Mouse (Mus musculus): ENCODE results near the gene Mnat1. TPM values are rescaled to one million over a fixed set of nuclear protein-coding genes. Genes with fewer than 3 reads are reported as not detected.
"Not testable (repeated sequence)": the region's sequence is repeated elsewhere in the genome, so short reads cannot be mapped to it uniquely, and the experiment has no call there.

Gene Mnat1
- total and polyA plus RNA-seq, 3 experiments = 39.4 to 69.0 (median 64.2) TPM

DNA sequence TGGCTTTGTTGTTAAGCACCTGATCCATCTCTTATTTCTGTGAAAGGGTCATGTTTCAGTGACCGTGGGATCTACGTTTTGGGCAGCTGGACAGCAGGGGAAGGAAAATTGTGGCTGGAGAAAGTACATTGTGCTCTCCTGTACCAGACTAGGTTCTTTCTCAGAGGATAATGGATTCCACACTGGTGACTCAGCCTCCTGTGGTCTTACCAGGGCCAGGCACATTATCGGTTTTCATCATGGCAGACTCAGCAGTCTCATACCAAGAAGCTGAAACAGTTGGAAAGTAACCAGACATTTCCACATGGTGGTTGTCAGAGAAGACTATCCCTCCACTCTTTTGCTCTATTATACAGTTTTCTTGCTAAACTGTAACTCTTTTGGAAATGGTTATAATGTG, 23.7 kb downstream of the Mnat1 start:
- no peak for TF ChIP-seq USF1 (IDR thresholded peaks at IDR 0.05; ENCODE audit: low read depth, low read length)
- no peak for TF ChIP-seq CHD2 (IDR thresholded peaks at IDR 0.05; ENCODE audit: low read length)
- TF ChIP-seq KAT2A (IDR thresholded peaks at IDR 0.05; ENCODE audit: insufficient replicate concordance, low read length) = no peak
- no peak for TF ChIP-seq GABPA (IDR thresholded peaks at IDR 0.05; ENCODE audit: insufficient replicate concordance, low read depth, low read length)
- TF ChIP-seq MAX (IDR thresholded peaks at IDR 0.05; ENCODE audit: low read length) = no peak
- TF ChIP-seq ZMIZ1 (IDR thresholded peaks at IDR 0.05; ENCODE audit: low read depth, low read length) = no peak
- TF ChIP-seq PAX5 (IDR thresholded peaks at IDR 0.05; ENCODE audit: low read length) = no peak
- no peak for TF ChIP-seq JUND (conservative IDR thresholded peaks at IDR 0.05; ENCODE audit: low read depth, low read length)
- TF ChIP-seq IRF4 (IDR thresholded peaks at IDR 0.05; ENCODE audit: low read depth, low read length) = no peak
- Histone ChIP-seq H3K9ac (ENCODE audit: insufficient read depth, low read depth) (no peak overlapping the region), H3K36me3 (replicated peaks in 1 of 2; ENCODE audit: control insufficient read depth in 1 of 2, insufficient read depth in 1 of 2, low read length in 1 of 2) (peaks cover 12 to 34% of the 10 kb centered on the region in 2 experiments), H3K4me3 (replicated peaks in 1 of 3; ENCODE audit: low read depth in 2 of 3, low read length in 2 of 3, poor library complexity in 1 of 3) (no peak overlapping the region), H3K4me2 (ENCODE audit: insufficient read depth, low read depth, poor library complexity, severe bottlenecking) (no peak overlapping the region), H3K27ac (ENCODE audit: insufficient read depth, low read depth) (no peak overlapping the region), H3K27me3 (replicated peaks) (no peaks in the 10 kb centered on the region), H3K4me1 (ENCODE audit: control insufficient read depth in 1 of 2, insufficient read depth in 2 of 2) (peaks cover 0 to 12% of the 10 kb centered on the region in 2 experiments; a peak in 2 of 4 replicates), H3K9me3 (replicated peaks; ENCODE audit: low read length) (no peaks in the 10 kb centered on the region), H3K79me2 (replicated peaks; ENCODE audit: control insufficient read depth, extremely low read depth, insufficient read depth, poor library complexity, severe bottlenecking) (peaks cover 3% of the 10 kb centered on the region)
- DNase-seq (ENCODE audit: extremely low read depth) = no peak
- dilution Hi-C loops (cut with MboI; ENCODE audit: extremely low pct_ligation_motif_present, extremely low pct_unique_long_range_greater_than_20kb, low sequenced_read_pairs) = no loop called here
- in situ Hi-C loops (cut with MboI; ENCODE audit: low pct_ligation_motif_present, low pct_unique_long_range_greater_than_20kb, low sequenced_read_pairs) = no loop called here

DNA sequence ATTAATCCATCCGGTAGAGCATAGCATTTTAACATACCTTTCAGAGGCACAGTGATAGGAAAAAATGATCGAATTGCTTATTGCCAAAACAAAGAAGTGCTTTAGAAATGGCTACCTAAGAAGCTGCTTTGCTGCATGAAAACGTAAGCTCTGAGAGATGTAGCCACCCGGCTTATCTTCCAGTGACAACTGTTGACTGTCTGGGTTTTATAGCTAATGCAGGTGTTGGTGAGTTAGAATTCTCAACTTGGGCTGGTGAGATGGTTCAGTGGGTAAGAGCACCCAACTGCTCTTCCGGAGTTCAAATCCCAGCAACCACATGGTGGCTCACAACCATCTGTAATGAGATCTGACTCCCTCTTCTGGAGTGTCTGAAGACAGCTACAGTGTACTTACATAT, 27.5 kb downstream of the Mnat1 start:
- dilution Hi-C loops (cut with MboI; ENCODE audit: extremely low pct_ligation_motif_present, extremely low pct_unique_long_range_greater_than_20kb, low sequenced_read_pairs); DNase-seq (ENCODE audit: extremely low read depth); in situ Hi-C loops (cut with MboI; ENCODE audit: low pct_ligation_motif_present, low pct_unique_long_range_greater_than_20kb, low sequenced_read_pairs); H3K4me3 ChIP-seq (replicated peaks in 1 of 3; ENCODE audit: low read depth in 2 of 3, low read length in 2 of 3, poor library complexity in 1 of 3); H3K4me2 ChIP-seq (ENCODE audit: insufficient read depth, low read depth, poor library complexity, severe bottlenecking); H3K79me2 ChIP-seq (replicated peaks; ENCODE audit: control insufficient read depth, extremely low read depth, insufficient read depth, poor library complexity, severe bottlenecking); H3K27ac ChIP-seq (ENCODE audit: insufficient read depth, low read depth); H3K27me3 ChIP-seq (replicated peaks); H3K9me3 ChIP-seq (replicated peaks; ENCODE audit: low read length); H3K9ac ChIP-seq (ENCODE audit: insufficient read depth, low read depth); H3K4me1 ChIP-seq (ENCODE audit: control insufficient read depth in 1 of 2, insufficient read depth in 2 of 2): not testable (repeated sequence)
- peaks cover 0 to 10% of the 10 kb centered on the region in 2 experiments for H3K36me3 ChIP-seq (replicated peaks in 1 of 2; ENCODE audit: control insufficient read depth in 1 of 2, insufficient read depth in 1 of 2, low read length in 1 of 2)
- 0 out of 4 replicates have a peak, but pooled peaks of 1 of the 2 experiments have one; percentile 7 for TF ChIP-seq CTCF (conservative IDR thresholded peaks at IDR 0.05 in 1 of 2, IDR thresholded peaks at IDR 0.05 in 1 of 2; ENCODE audit: low read depth in 2 of 2, low read length in 2 of 2)

DNA sequence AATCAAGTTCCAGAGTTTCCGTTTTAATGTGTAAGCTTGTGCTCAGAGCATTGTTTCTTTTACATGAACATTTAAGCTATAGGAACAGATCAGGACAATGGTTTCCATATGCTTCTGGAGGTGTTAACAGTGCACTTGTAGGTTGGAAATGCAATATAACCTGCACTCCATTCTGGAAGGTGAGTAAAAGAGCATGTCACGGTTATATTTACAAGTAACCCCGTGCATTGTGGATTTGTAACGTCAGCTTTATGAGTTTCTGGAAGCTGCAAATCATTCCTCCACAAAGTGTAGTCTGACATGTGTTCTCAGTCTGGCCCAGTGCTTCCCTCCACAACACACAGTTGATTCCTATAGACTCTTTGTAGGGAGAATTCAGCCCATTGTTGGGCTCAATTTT, 30.6 kb downstream of the Mnat1 start:
- no peak for TF ChIP-seq SIN3A (IDR thresholded peaks at IDR 0.05; ENCODE audit: low read length)
- no peak for TF ChIP-seq MAX (IDR thresholded peaks at IDR 0.05; ENCODE audit: low read length)
- TF ChIP-seq CTCF (conservative IDR thresholded peaks at IDR 0.05 in 1 of 2, IDR thresholded peaks at IDR 0.05 in 1 of 2; ENCODE audit: low read depth in 2 of 2, low read length in 2 of 2) = no peak
- no peak for TF ChIP-seq MXI1 (IDR thresholded peaks at IDR 0.05; ENCODE audit: low read depth, low read length)
- no peak for TF ChIP-seq ZMIZ1 (IDR thresholded peaks at IDR 0.05; ENCODE audit: low read depth, low read length)
- TF ChIP-seq NRF1 (IDR thresholded peaks at IDR 0.05; ENCODE audit: low read depth, low read length) = no peak
- TF ChIP-seq MYC (IDR thresholded peaks at IDR 0.05; ENCODE audit: low read depth, low read length) = no peak
- no peak for TF ChIP-seq RCOR1 (conservative IDR thresholded peaks at IDR 0.05; ENCODE audit: low read depth, low read length)
- TF ChIP-seq UBTF (IDR thresholded peaks at IDR 0.05; ENCODE audit: low read depth, low read length) = no peak
- TF ChIP-seq CHD2 (IDR thresholded peaks at IDR 0.05; ENCODE audit: low read length) = no peak
- no peak for TF ChIP-seq NELFE (IDR thresholded peaks at IDR 0.05; ENCODE audit: low read depth, low read length)
- TF ChIP-seq KAT2A (IDR thresholded peaks at IDR 0.05; ENCODE audit: insufficient replicate concordance, low read length) = no peak
- TF ChIP-seq PAX5 (IDR thresholded peaks at IDR 0.05; ENCODE audit: low read length) = no peak
- no peak for TF ChIP-seq TCF12 (IDR thresholded peaks at IDR 0.05; ENCODE audit: low read depth, low read length)
- TF ChIP-seq POLR2AphosphoS2 (IDR thresholded peaks at IDR 0.05; ENCODE audit: low read depth, low read length) = no peak
- TF ChIP-seq POLR2A (IDR thresholded peaks at IDR 0.05; ENCODE audit: low read depth, low read length) = no peak
- TF ChIP-seq EP300 (IDR thresholded peaks at IDR 0.05; ENCODE audit: low read length) = no peak
- DNase-seq (ENCODE audit: extremely low read depth) = no peak
- no peak overlapping the region for H3K4me3 ChIP-seq (replicated peaks in 1 of 3; ENCODE audit: low read depth in 2 of 3, low read length in 2 of 3, poor library complexity in 1 of 3)
- peaks cover 2 to 9% of the 10 kb centered on the region in 2 experiments; a peak in 3 of 4 replicates for H3K4me1 ChIP-seq (ENCODE audit: control insufficient read depth in 1 of 2, insufficient read depth in 2 of 2)
- dilution Hi-C loops (cut with MboI; ENCODE audit: extremely low pct_ligation_motif_present, extremely low pct_unique_long_range_greater_than_20kb, low sequenced_read_pairs) = no loop called here
- H3K9me3 ChIP-seq (replicated peaks; ENCODE audit: low read length) = no peaks in the 10 kb centered on the region
- no peaks in the 10 kb centered on the region for H3K27me3 ChIP-seq (replicated peaks)
- in situ Hi-C loops (cut with MboI; ENCODE audit: low pct_ligation_motif_present, low pct_unique_long_range_greater_than_20kb, low sequenced_read_pairs) = no loop called here
- H3K79me2 ChIP-seq (replicated peaks; ENCODE audit: control insufficient read depth, extremely low read depth, insufficient read depth, poor library complexity, severe bottlenecking) = no peaks in the 10 kb centered on the region; the same call in 1 of the 2 replicates
- H3K27ac ChIP-seq (ENCODE audit: insufficient read depth, low read depth) = no peak overlapping the region
- H3K9ac ChIP-seq (ENCODE audit: insufficient read depth, low read depth) = no peak overlapping the region
- H3K4me2 ChIP-seq (ENCODE audit: insufficient read depth, low read depth, poor library complexity, severe bottlenecking) = no peak overlapping the region
- peaks cover 0 to 4% of the 10 kb centered on the region in 2 experiments for H3K36me3 ChIP-seq (replicated peaks in 1 of 2; ENCODE audit: control insufficient read depth in 1 of 2, insufficient read depth in 1 of 2, low read length in 1 of 2)
